Mouse (Mus musculus) embryonic facial prominence, embryonic 15.5 days (tissue): ENCODE measurements at regions not wholly inside any gene's neighbourhood (a gene's known extent, or its start where the extent isn't known, plus 50 kb on each side); places are given as distances from the start of the nearest gene placed in this dataset.

Source experiments
- ATAC-seq: fragments of 200-750 bp; cut with Nextera tagmentation; 2 replicates; pipeline ENCODE4 v1.8.0; 2017; ENCODE audit warnings: low read depth, moderate TSS enrichment; ENCODE audit not compliant: insufficient number of reproducible peaks, low FRiP score, low TSS enrichment
- H3K27ac ChIP-seq: fragments of 300-500 bp; sonication (generic); replicated peaks from 2 replicates; pipeline ENCODE4 v1.5.1; 2015; ENCODE audit warnings: mild to moderate bottlenecking, inconsistent platforms
- H3K27me3 ChIP-seq: fragments of 300-500 bp; sonication (generic); 2 replicates; pipeline ENCODE4 v1.6.1; 2015; ENCODE audit warnings: inconsistent platforms
- H3K36me3 ChIP-seq: fragments of 300-500 bp; sonication (generic); 2 replicates; pipeline ENCODE4 v1.6.1; 2015; ENCODE audit warnings: mild to moderate bottlenecking, inconsistent platforms
- H3K4me1 ChIP-seq: fragments of 300-500 bp; sonication (generic); 2 replicates; pipeline ENCODE4 v1.6.1; 2015; ENCODE audit warnings: inconsistent platforms
- H3K4me2 ChIP-seq: fragments of 300-500 bp; sonication (generic); replicated peaks from 2 replicates; pipeline ENCODE4 v1.6.1; 2015; ENCODE audit warnings: mild to moderate bottlenecking, inconsistent platforms
- H3K4me3 ChIP-seq: fragments of 300-500 bp; sonication (generic); replicated peaks from 2 replicates; pipeline ENCODE4 v1.5.1; 2015; ENCODE audit warnings: mild to moderate bottlenecking, inconsistent platforms
- H3K9ac ChIP-seq: fragments of 300-500 bp; sonication (generic); 2 replicates; pipeline ENCODE4 v1.6.1; 2015; ENCODE audit warnings: inconsistent platforms
- H3K9me3 ChIP-seq: fragments of 300-500 bp; sonication (generic); replicated peaks from 2 replicates; pipeline ENCODE4 v1.6.1; 2016; ENCODE audit warnings: inconsistent platforms
- WGBS: fragments of 180-500 bp; shearing (Covaris S2); methylation state at CpG from one replicate; pipeline ENCODE4 v1.1.7; 2015; 5-methylcytosine and 5-hydroxymethylcytosine counted together

DNA sequence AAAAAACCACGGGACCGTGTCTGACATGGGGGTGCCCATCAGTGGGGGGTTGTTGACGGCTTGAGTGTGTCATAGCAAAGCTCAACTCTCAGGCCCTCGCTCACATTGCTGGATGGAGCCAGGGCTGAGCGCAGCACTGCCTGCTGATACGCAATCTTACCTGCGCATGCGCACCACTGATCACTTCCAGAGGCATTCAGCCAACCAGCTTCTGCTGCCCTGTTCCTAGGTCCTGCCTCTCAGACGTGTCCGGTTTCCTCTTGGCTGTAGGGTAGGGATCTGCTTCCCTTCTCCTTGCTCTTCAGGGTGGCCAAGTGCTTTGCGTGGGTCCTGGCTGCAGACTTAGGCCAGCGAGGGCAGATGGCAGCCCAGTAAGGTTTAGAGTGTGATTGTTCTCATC is 81.3 kb upstream of the Pitx1 start:
- Histone ChIP-seq H3K9ac (no peak overlapping the region), H3K36me3 (no peaks in the 10 kb centered on the region), H3K27me3 (peaks cover 22% of the 10 kb centered on the region; the same call in 1 of the 2 replicates), H3K4me3 (no peak overlapping the region), H3K4me2 (no peak overlapping the region), H3K4me1 (0 out of 2 replicates have a peak, but pooled peaks cover 5% of the 10 kb centered on the region), H3K9me3 (no peaks in the 10 kb centered on the region), H3K27ac (no peak overlapping the region)
- ATAC-seq, result no peak
- 90% methylated on average over 12 of the region's 12 CpGs for WGBS

DNA sequence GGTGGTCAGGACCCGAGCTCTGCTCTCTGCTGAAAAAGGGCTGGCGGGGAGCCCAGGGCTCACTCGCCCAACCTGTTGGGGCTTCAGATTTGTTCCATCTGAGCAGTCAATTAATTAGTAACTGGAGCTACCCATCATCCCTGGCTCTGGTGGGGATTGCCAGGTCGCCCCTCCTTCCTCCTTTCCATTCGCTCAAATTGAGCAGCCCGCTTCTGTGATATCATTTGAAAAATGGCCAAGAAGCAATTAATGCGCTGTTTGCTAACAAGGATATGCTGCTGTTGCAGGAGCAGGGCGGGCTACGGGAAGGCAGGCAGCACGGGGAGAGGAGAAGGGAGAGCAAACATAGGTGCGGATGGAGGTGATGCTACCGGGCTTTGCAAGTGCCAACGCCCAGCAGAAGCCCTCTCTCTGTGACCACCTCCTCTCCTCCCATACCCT is 76.3 kb upstream of the Pitx1 start:
- Histone ChIP-seq H3K4me2 (no peak overlapping the region), H3K27me3 (peaks cover 7% of the 10 kb centered on the region; the same call in 1 of the 2 replicates), H3K27ac (no peak overlapping the region), H3K36me3 (no peaks in the 10 kb centered on the region), H3K4me3 (no peak overlapping the region), H3K9ac (no peak overlapping the region), H3K9me3 (no peaks in the 10 kb centered on the region), H3K4me1 (peaks cover 22% of the 10 kb centered on the region)
- WGBS, result 54% methylated on average over 13 of the region's 13 CpGs
- ATAC-seq, result 0 out of 2 replicates have a peak, but pooled peaks have one; percentile 22

DNA sequence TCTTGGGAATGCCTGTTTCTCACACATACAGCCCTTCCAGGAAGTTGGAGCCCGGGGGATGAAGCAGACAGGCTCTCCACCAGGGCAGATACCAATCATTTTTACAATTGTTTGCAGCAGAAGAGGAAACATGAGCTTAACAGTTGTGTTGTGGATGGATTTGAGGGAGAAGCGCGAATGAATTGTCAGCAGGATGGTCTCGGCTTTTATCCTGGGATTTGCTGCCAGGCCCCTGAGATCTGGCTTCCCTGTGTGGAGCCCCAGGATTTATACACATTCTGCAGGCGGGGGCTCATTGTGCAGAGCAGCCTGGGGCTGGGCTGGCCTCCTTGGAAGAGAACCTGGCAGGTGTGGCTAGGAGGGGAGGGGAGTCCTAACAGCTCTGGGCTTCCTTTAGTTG is 73.9 kb upstream of the Pitx1 start:
- ATAC-seq, result 0 out of 2 replicates have a peak, but pooled peaks have one; percentile 25
- Histone ChIP-seq H3K9ac (no peak overlapping the region), H3K27ac (peak overlapping the region; percentile 51), H3K36me3 (no peaks in the 10 kb centered on the region), H3K9me3 (no peaks in the 10 kb centered on the region), H3K4me1 (peaks cover 22% of the 10 kb centered on the region), H3K4me2 (no peak overlapping the region), H3K4me3 (no peak overlapping the region), H3K27me3 (peaks cover 7% of the 10 kb centered on the region; the same call in 1 of the 2 replicates)
- WGBS, result 4% methylated on average over 5 of the region's 5 CpGs

DNA sequence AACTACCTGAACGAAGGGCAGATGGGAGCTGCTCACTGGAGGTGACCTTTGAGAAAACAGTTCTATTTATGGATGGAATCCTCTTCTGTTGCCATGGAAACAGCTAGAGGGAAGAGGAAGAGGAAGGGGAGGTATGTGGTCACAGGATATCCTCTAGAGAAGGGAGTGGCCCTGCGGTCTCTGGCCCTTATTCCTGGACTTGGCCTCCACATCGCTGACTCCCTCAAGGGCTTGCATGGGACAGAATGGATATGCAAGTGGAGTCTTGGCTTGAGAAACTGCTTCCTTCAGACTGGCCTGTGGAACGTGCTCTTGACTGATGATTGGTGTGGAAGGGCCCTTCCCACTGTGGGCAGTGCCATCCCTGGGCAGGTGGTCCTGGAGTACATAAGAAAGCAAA is 68.9 kb upstream of the Pitx1 start:
- H3K36me3 ChIP-seq, result no peaks in the 10 kb centered on the region
- H3K9ac ChIP-seq, result no peak overlapping the region
- no peak overlapping the region for H3K4me2 ChIP-seq
- 90% methylated on average over 4 of the region's 4 CpGs for WGBS
- H3K9me3 ChIP-seq, result no peaks in the 10 kb centered on the region
- no peaks in the 10 kb centered on the region for H3K27me3 ChIP-seq
- no peak overlapping the region for H3K4me3 ChIP-seq
- no peak for ATAC-seq
- H3K27ac ChIP-seq, result no peak overlapping the region
- peaks cover 15% of the 10 kb centered on the region for H3K4me1 ChIP-seq

DNA sequence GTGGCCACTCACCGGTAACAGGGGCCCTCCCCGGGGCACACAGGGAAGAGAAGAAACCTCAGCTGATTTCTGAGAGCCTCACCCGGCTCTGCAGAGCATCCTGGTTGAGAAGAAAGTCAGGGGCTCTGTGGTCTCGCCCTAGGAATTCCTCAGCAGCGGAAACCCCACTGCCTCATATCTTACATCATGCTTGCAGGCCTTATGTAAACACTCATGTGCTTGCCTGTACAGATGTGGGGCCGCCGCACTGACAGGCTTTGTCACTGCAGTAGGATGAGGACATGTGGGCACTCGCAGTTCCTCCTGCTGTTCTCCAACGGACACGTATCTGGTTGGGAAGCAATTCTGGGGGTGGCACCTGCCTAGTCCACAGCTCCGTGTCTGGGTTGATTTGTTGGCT is 66.3 kb upstream of the Pitx1 start:
- WGBS, result 45% methylated on average over 11 of the region's 11 CpGs
- no peak for ATAC-seq

DNA sequence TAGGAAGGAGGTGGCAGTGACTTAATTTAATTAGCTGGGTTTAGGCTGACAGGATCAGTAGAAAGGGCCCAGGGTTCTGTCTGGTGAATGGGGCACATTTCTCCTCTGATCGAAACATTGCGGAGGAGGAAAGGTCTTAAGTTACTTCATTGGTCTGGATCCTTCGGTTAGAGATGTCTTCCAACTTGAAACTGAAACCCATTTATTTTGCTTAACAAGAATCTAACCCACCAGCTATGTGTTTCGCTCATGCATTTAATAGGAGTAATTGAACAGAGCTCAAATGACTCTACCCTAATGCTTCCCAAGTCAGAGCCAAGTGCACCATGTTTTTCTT is 64.2 kb upstream of the Pitx1 start:
- no peaks in the 10 kb centered on the region for H3K9me3 ChIP-seq
- peaks cover 2% of the 10 kb centered on the region; the same call in 1 of the 2 replicates for H3K27me3 ChIP-seq
- 65% methylated on average over 4 of the region's 4 CpGs for WGBS
- ATAC-seq, result no peak
- H3K9ac ChIP-seq, result no peak overlapping the region
- H3K36me3 ChIP-seq, result no peaks in the 10 kb centered on the region
- no peak overlapping the region for H3K27ac ChIP-seq
- peaks cover 26% of the 10 kb centered on the region for H3K4me1 ChIP-seq
- H3K4me2 ChIP-seq, result no peak overlapping the region
- H3K4me3 ChIP-seq, result no peak overlapping the region

More for the DNA sequence above, 66.3 kb upstream of the Pitx1 start:
- H3K4me2 ChIP-seq, result no peak overlapping the region
- H3K9ac ChIP-seq, result no peak overlapping the region
- no peak overlapping the region for H3K27ac ChIP-seq
- H3K4me1 ChIP-seq, result peaks cover 26% of the 10 kb centered on the region
- H3K9me3 ChIP-seq, result no peaks in the 10 kb centered on the region
- no peaks in the 10 kb centered on the region for H3K27me3 ChIP-seq
- no peak overlapping the region for H3K4me3 ChIP-seq
- no peaks in the 10 kb centered on the region for H3K36me3 ChIP-seq

DNA sequence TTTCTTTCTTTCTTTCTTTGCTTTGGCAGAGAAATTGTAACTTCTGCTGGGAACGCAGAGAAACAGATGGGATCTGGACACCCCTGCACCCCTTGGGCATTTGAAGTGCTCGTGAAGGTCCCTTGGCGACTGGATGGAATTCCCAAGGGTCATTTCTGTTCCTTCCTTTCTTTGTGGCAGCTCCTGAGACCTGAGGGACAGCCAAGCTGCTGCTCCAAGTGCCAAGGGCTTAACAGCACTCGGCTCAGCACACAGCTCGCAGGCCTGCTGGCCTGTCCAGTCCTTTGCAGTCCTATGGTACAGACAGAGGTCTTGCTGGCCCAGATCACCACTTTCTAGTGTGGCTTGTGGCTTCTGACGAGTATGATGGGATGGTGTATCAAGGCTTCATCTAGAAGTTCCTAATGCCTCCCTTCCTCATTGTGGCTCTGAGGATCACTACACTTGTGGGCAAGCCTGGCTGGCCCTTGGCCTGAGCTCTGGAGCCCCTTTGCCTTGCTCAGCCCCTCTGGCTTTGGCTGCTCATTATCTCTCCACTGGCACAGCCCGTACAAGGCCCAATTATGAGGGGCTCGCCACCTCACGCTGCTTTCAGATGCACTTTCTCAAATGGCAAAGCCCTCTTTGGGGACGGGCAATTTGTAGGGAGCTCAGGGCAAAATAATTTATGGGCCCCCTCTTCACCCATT is 63.7 kb upstream of the Pitx1 start:
- WGBS, result 61% methylated on average over 10 of the region's 10 CpGs
- peaks cover 2% of the 10 kb centered on the region; the same call in 1 of the 2 replicates for H3K27me3 ChIP-seq
- H3K4me2 ChIP-seq, result no peak overlapping the region
- no peaks in the 10 kb centered on the region for H3K36me3 ChIP-seq
- H3K9ac ChIP-seq, result no peak overlapping the region
- H3K27ac ChIP-seq, result no peak overlapping the region
- no peak overlapping the region for H3K4me3 ChIP-seq
- H3K9me3 ChIP-seq, result no peaks in the 10 kb centered on the region
- no peak for ATAC-seq
- H3K4me1 ChIP-seq, result peaks cover 26% of the 10 kb centered on the region

DNA sequence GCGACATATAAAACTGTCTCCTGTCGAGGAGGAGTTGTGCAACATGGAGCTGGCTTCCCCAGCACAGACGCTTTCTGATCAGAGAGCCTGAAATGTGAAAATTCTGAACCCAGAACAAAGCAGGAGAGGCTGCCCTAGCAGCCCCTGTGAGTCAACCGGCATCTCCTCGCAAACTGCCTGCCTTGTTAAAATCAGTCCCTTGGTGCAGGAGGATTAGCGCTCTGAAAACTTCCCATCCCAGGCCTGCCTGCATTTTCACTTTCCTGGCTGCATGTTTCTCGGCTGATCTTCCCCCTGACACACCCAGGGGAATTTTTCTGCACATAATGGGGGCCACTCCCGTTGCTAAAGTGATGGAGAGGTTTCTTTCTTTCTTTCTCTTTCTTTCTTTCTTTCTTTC is 63.0 kb upstream of the Pitx1 start:
- WGBS, result 19% methylated on average over 8 of the region's 8 CpGs
- no peak overlapping the region for H3K9ac ChIP-seq
- no peaks in the 10 kb centered on the region for H3K36me3 ChIP-seq
- ATAC-seq, result no peak
- H3K27ac ChIP-seq, result peak overlapping the region; percentile 58
- peaks cover 26% of the 10 kb centered on the region for H3K4me1 ChIP-seq
- H3K4me3 ChIP-seq, result no peak overlapping the region
- peaks cover 2% of the 10 kb centered on the region; the same call in 1 of the 2 replicates for H3K27me3 ChIP-seq
- no peaks in the 10 kb centered on the region for H3K9me3 ChIP-seq
- no peak overlapping the region for H3K4me2 ChIP-seq

DNA sequence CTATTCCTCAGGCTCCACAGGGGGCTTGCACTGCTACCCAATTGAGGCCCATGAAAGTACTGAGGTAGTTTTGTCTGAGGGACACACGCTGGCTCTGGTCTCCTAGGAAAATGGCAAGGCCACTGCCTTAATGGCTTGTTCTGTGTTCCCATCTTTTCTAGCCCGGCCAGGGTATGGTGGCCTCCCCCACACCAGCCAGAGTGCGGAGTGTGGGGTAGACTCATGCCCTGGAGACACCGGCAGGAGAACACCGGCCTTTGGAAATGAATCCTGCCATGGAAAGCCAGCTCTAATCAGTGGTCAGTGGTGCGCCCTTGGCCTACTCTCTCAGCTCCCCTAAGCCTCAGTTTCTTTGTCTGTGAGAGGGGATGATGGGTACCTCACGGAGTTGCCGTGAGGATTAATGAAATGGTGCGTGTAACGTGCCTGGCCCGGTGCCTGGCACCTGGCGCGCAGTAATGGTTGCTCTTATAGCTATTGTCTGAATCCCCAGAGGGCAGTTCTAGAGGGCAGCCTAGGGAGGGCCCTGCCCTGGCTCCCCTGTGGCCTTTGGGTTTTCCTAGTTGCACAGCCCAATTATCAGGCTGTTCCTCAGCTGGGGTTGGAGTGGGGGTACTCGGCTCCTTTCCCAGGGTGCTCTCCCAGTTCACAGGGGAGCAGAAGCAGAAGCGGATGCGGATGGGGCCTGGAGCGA is 62.4 kb upstream of the Pitx1 start:
- Histone ChIP-seq H3K36me3 (no peaks in the 10 kb centered on the region), H3K27me3 (peaks cover 2% of the 10 kb centered on the region; the same call in 1 of the 2 replicates), H3K4me3 (no peak overlapping the region), H3K9me3 (no peaks in the 10 kb centered on the region), H3K27ac (peak overlapping the region; percentile 58), H3K4me1 (peaks cover 26% of the 10 kb centered on the region), H3K4me2 (no peak overlapping the region), H3K9ac (no peak overlapping the region)
- peak; percentile 26; the same call in 1 of the 2 replicates for ATAC-seq
- WGBS, result 62% methylated on average over 17 of the region's 17 CpGs

DNA sequence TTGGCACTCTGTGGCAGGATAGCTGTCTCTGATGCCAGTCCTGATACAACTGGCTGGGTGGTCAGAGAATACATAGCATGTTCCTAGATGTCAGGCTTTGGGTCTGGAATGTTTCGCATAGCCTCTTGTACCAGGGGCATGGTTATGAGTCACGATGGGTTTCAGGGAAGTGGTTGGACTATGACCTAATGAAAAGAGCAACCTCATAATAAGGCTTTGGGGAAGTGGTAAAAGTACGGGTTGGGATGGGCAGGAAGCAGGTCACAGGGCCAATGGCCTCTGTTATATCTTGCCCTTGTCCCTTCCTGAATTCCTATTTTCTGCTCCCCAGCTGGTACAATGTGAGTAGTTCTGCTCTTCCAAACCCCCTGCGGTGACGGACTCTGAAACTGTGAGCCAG is 59.5 kb upstream of the Pitx1 start:
- Histone ChIP-seq H3K36me3 (no peaks in the 10 kb centered on the region), H3K27me3 (peaks cover 2% of the 10 kb centered on the region; the same call in 1 of the 2 replicates)
- no peak for ATAC-seq

DNA sequence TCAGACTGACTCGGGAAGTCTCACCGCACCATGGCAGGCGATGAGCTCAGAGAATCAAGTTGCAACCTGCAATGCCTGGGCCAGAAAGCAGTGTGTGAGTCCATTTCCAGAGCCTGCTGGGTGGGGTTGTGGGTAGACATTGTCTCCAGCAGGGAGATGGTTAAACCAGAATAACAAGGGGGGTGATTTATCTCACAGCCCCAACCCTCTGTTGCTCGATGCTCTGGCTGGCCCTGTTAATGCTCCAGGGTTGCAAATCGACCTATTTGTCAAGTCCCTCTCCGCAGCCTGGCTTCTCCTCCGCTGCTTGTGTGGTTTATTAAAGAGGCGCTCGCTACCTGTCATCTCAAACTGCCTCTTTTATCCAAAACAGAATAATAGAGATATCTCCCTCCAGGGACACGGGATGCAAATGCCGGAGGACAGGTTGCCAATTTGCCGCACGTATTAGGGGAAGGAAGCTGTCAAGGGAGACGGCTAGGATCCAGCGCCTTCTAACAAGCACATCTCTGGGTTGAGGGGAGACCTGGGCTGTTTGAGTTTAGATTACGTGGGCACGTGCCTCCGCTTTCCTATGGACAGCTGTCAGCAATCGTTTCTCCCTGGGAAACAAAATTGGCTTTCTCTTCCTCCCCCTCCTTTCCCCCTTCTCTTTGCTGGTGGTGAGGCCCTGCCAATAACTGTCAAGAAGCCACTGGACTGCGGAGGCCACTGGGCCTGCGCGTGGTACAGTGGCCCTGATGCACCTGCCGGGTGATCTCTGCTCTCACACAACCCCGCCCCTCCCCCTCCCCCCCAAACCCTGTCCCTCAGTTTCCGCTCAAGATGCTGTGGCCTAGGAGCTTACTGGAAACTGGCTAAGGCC is 57.4 kb upstream of the Pitx1 start:
- Histone ChIP-seq H3K4me1 (peaks cover 3% of the 10 kb centered on the region), H3K9me3 (no peaks in the 10 kb centered on the region), H3K9ac (no peak overlapping the region), H3K4me3 (no peak overlapping the region), H3K27me3 (peaks cover 2% of the 10 kb centered on the region; the same call in 1 of the 2 replicates), H3K4me2 (no peak overlapping the region), H3K36me3 (no peaks in the 10 kb centered on the region), H3K27ac (no peak overlapping the region)
- 60% methylated on average over 25 of the region's 25 CpGs for whole genome bisulfite sequencing
- ATAC-seq, result no peak

More for the DNA sequence above, 59.5 kb upstream of the Pitx1 start:
- no peak overlapping the region for H3K4me2 ChIP-seq
- no peaks in the 10 kb centered on the region for H3K9me3 ChIP-seq
- no peak overlapping the region for H3K9ac ChIP-seq
- H3K27ac ChIP-seq, result no peak overlapping the region
- peaks cover 19% of the 10 kb centered on the region for H3K4me1 ChIP-seq
- no peak overlapping the region for H3K4me3 ChIP-seq
- WGBS, result 84% methylated on average over 5 of the region's 5 CpGs
